Mouse (Mus musculus) olfactory bulb, adult 2 months (tissue): ENCODE measurements at regions not wholly inside any gene's neighbourhood (a gene's known extent, or its start where the extent isn't known, plus 50 kb on each side); places are given as distances from the start of the nearest gene placed in this dataset.

ENCODE experiments used
- CTCF ChIP-seq: fragments of 200-500 bp; IDR thresholded peaks from 2 replicates; pipeline ENCODE4 v1.5.1; 2012; ENCODE audit warnings: low read depth, mild to moderate bottlenecking, low read length, moderate library complexity; ENCODE audit not compliant: insufficient read depth
- POLR2A ChIP-seq: fragments of 200-500 bp; IDR thresholded peaks from 2 replicates; pipeline ENCODE4 v1.6.1; 2012; ENCODE audit warnings: mild to moderate bottlenecking, low read depth, low read length, moderate library complexity; ENCODE audit not compliant: insufficient read depth

- TF ChIP-seq CTCF, result no peak
- TF ChIP-seq POLR2A, result no peak
Measured at GRCm38 (mm10) chr16:77986884-77987529, 314.3 kb upstream of the Cxadr start.
